Mouse (Mus musculus): Measurements from ENCODE around the gene Ube2l6. TPM values are rescaled to one million over a fixed set of nuclear protein-coding genes. Genes with fewer than 3 reads are reported as not detected.
A peak's percentile ranks its signal among the peaks of the same experiment; 100 is the strongest.

Gene Ube2l6
- 4.5 and 15.2 TPM in 2 replicates for polyA plus RNA-seq (2012; ENCODE audit: insufficient read depth, insufficient read length, missing spikeins)

GRCm38 (mm10) chr2:84798493-84798921 lies at the start of gene Ube2l6:
Ube2l6 (plus strand) TSS chr2:84798828.
- no peaks in the 10 kb centered on the region for H3K4me1 ChIP-seq (ENCODE audit: control insufficient read depth, insufficient read depth, insufficient read length, low read length)
- peak within 1 kb of the TSS; percentile 67 for H3K27ac ChIP-seq (replicated peaks; ENCODE audit: low read depth, low read length)

DNA sequence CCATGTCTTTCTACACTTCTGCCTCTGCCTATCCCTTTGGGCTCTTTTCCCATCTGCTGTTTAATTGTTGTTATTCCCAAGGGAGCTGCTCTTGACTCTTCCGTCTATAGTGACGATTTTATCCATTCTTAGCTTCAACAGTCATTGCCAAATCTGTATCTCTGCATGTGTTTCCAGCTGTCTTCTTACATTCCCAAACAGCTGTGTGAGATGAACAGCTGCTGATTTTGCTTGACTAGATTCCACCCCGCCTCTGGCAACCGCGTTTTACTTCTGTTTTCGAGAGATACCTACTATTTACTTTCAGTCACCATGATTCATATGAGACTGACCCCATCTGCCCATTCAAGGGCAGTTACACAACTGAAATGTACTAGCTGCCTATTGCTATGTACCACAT lies 48.5 kb upstream of the Ube2l6 start:
- H3K4me1 ChIP-seq (ENCODE audit: control insufficient read depth, insufficient read depth, insufficient read length, low read length), result no peaks in the 10 kb centered on the region
- no peak overlapping the region for H3K27ac ChIP-seq (replicated peaks; ENCODE audit: low read depth, low read length)
- H3K4me3 ChIP-seq (ENCODE audit: insufficient read depth, low read depth, low read length), result no peak overlapping the region

More at GRCm38 (mm10) chr2:84798493-84798921, at the start of gene Ube2l6:
- H3K4me3 ChIP-seq (ENCODE audit: insufficient read depth, low read depth, low read length), result peak within 1 kb of the TSS; percentile 73

DNA sequence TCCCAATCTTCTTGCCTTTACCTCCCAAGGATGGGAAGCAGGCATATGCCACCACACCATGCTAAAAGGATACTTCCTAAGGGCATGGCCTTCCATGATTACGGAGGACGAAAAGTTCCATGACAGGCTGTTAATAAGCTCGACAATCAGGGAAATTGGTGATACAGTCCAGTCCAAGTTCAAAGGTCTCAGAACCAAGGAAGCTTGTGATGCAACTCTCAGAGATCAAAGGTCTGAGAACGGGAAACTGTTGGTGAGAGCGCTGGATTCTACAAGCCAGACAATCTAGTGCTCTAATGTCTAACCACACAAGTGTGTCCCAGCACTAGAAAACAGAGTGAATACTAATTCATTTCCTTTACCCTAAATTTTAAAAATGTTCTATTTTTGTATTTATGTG lies 42.4 kb upstream of the Ube2l6 start:
- no peak overlapping the region for H3K27ac ChIP-seq (replicated peaks; ENCODE audit: low read depth, low read length)
- no peak overlapping the region for H3K4me3 ChIP-seq (ENCODE audit: insufficient read depth, low read depth, low read length)
- H3K4me1 ChIP-seq (ENCODE audit: control insufficient read depth, insufficient read depth, insufficient read length, low read length), result no peaks in the 10 kb centered on the region

- H3K27ac ChIP-seq (replicated peaks; ENCODE audit: low read depth, low read length), result no peak overlapping the region
- H3K4me1 ChIP-seq (ENCODE audit: control insufficient read depth, insufficient read depth, insufficient read length, low read length), result no peaks in the 10 kb centered on the region
- H3K4me3 ChIP-seq (ENCODE audit: insufficient read depth, low read depth, low read length), result no peak overlapping the region
These were observed 41.5 kb upstream of the Ube2l6 start for GRCm38 (mm10) chr2:84757026-84757682.

DNA sequence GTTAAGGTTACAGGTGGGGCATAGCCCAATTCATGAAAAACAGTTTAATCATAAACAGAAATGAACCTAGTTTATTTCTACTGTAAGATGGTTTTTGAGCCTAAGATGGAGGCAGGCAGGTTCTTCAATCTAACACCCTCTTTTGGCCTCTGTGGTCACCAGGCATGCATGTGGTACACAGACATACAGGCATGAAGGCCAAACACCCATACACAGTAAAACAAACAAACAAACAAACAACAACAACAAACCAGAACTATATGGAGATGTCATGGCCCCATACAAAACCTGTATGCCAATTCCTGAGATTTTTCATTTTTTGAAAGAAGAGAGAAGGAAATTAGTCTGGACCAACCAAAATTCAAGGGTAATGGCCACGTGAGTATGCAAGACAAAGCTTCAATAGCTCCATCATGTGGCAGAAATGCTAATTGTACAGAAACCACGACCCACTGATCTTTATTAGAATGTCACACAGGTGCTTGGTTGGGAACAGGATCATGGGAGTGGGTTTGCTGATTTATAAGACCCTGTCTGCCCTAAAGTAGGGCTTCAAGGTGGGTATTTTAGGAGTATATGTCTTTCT lies 40.0 kb upstream of the Ube2l6 start:
- no peaks in the 10 kb centered on the region for H3K4me1 ChIP-seq (ENCODE audit: control insufficient read depth, insufficient read depth, insufficient read length, low read length)
- H3K4me3 ChIP-seq (ENCODE audit: insufficient read depth, low read depth, low read length), result no peak overlapping the region
- no peak overlapping the region for H3K27ac ChIP-seq (replicated peaks; ENCODE audit: low read depth, low read length)

DNA sequence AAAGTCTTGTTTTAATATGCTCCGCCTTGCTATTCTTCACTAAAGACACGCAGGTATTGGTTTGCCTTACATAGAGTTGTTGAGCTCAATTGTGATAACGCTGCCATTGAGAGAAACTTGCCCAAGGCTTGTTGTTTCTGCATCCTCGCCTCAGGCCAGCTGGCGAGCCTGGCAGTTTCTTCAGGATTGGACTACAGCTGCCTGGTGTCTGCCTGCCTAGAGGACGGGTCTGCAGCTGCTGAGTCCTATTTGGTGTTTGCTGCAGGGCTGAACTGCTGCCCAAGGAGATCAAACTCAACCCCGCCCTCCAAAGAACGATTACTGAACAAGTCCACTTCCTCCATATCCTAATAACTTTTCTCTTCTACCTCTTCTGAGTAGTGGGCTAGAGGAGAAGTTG lies 37.9 kb upstream of the Ube2l6 start:
- H3K4me3 ChIP-seq (ENCODE audit: insufficient read depth, low read depth, low read length), result no peak overlapping the region
- H3K27ac ChIP-seq (replicated peaks; ENCODE audit: low read depth, low read length), result no peak overlapping the region
- H3K4me1 ChIP-seq (ENCODE audit: control insufficient read depth, insufficient read depth, insufficient read length, low read length), result no peaks in the 10 kb centered on the region

- Histone ChIP-seq H3K4me1 (ENCODE audit: control insufficient read depth, insufficient read depth, insufficient read length, low read length) (no peaks in the 10 kb centered on the region), H3K4me3 (ENCODE audit: insufficient read depth, low read depth, low read length) (no peak overlapping the region), H3K27ac (replicated peaks; ENCODE audit: low read depth, low read length) (no peak overlapping the region)
These were observed 37.3 kb upstream of the Ube2l6 start for GRCm38 (mm10) chr2:84761309-84761708.

DNA sequence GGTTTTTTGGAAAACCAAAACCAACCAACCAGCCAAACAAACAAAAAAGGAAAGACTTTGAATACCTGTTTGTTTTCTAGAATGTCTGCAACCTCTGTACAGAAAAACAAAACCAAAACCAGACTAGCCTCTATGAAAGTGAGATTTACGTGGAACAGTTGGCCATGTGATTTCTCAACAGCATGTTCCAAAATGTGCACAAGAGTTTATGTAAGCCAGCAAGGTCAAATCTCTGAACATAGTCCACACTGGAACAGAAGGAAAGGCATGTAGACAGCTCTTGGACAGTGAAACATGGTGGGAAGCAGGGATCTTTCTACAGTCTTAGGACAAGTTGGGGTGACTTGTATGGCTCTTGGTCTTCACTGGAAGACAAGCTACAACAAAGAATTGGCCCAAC lies 36.8 kb upstream of the Ube2l6 start:
- Histone ChIP-seq H3K4me3 (ENCODE audit: insufficient read depth, low read depth, low read length) (no peak overlapping the region), H3K4me1 (ENCODE audit: control insufficient read depth, insufficient read depth, insufficient read length, low read length) (no peaks in the 10 kb centered on the region), H3K27ac (replicated peaks; ENCODE audit: low read depth, low read length) (peak overlapping the region; percentile 24)

- Histone ChIP-seq H3K4me3 (ENCODE audit: insufficient read depth, low read depth, low read length) (no peak overlapping the region), H3K27ac (replicated peaks; ENCODE audit: low read depth, low read length) (peak overlapping the region; percentile 24)
These were observed 36.3 kb upstream of the Ube2l6 start for GRCm38 (mm10) chr2:84762295-84762694.

GRCm38 (mm10) chr2:84762818-84763217 lies 35.8 kb upstream of the Ube2l6 start:
- Histone ChIP-seq H3K27ac (replicated peaks; ENCODE audit: low read depth, low read length) (no peak overlapping the region), H3K4me1 (ENCODE audit: control insufficient read depth, insufficient read depth, insufficient read length, low read length) (no peaks in the 10 kb centered on the region), H3K4me3 (ENCODE audit: insufficient read depth, low read depth, low read length) (no peak overlapping the region)

More at GRCm38 (mm10) chr2:84762295-84762694, 36.3 kb upstream of the Ube2l6 start:
- no peaks in the 10 kb centered on the region for H3K4me1 ChIP-seq (ENCODE audit: control insufficient read depth, insufficient read depth, insufficient read length, low read length)

DNA sequence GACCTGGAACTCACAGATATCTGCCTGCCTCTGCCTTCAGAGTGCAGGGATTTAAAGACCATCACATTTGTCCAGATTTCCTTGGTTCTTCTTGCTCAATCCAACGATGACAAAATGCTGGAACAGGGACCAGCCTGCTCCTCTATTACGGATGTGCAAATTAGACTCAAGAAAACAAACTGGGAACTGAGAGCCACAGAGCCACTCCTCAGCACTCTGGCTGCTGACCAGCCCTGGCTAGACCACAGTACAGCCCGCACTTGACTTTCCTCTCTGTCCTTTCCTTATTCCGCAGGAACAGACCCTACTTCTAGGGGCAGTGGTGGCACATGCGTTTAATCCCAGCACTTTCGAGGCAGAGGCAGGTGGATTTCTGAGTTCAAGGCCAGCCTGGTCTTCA lies 28.1 kb upstream of the Ube2l6 start:
- Histone ChIP-seq H3K4me3 (ENCODE audit: insufficient read depth, low read depth, low read length) (no peak overlapping the region), H3K4me1 (ENCODE audit: control insufficient read depth, insufficient read depth, insufficient read length, low read length) (no peaks in the 10 kb centered on the region), H3K27ac (replicated peaks; ENCODE audit: low read depth, low read length) (no peak overlapping the region)

DNA sequence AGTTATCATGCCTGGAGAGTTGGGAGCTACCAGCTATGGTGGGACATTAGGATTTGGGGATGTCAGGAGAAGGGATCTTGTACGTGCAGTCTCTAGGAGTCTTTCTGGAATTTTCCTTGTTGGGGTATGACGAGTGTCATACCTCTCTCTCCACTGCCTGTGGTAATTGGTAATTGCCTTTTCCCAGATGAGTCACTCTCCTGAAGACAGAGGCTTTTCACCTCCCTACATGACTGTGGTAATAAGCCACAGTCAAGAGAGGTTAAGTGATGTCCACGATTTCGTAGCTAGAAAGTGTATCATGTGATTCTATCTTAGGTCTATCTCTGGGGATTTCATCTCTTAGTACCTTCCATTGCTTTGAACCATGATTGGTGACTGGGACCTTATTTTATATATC lies 26.2 kb upstream of the Ube2l6 start:
- Histone ChIP-seq H3K27ac (replicated peaks; ENCODE audit: low read depth, low read length) (no peak overlapping the region), H3K4me1 (ENCODE audit: control insufficient read depth, insufficient read depth, insufficient read length, low read length) (no peaks in the 10 kb centered on the region), H3K4me3 (ENCODE audit: insufficient read depth, low read depth, low read length) (no peak overlapping the region)

- peak overlapping the region; percentile 13 for H3K4me3 ChIP-seq (ENCODE audit: insufficient read depth, low read depth, low read length)
- H3K27ac ChIP-seq (replicated peaks; ENCODE audit: low read depth, low read length), result no peak overlapping the region
- H3K4me1 ChIP-seq (ENCODE audit: control insufficient read depth, insufficient read depth, insufficient read length, low read length), result no peaks in the 10 kb centered on the region
These were observed 25.4 kb upstream of the Ube2l6 start for GRCm38 (mm10) chr2:84773195-84773594.

DNA sequence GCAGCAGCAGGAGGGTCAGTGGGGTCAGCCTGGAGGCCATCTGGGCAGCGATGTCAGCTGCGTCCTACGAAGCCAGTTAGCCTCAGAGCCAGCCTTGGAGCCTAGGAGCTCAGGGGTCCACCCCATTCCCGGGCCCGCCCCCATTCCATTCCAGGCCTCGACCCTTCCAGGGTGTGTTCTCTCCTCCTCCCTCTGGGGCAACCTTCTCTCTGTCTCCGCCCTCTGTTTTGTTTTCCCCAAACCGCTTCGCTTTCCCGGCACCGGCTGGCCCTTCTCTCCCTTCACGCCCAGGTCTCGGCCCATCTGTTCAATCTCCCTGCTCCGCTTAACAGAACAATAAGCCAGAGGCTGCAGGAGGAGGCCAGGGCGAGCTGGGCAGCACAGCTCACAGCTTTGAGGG lies 23.9 kb upstream of the Ube2l6 start:
- H3K4me3 ChIP-seq (ENCODE audit: insufficient read depth, low read depth, low read length), result peak overlapping the region; percentile 44
- H3K4me1 ChIP-seq (ENCODE audit: control insufficient read depth, insufficient read depth, insufficient read length, low read length), result no peaks in the 10 kb centered on the region
- no peak overlapping the region for H3K27ac ChIP-seq (replicated peaks; ENCODE audit: low read depth, low read length)

DNA sequence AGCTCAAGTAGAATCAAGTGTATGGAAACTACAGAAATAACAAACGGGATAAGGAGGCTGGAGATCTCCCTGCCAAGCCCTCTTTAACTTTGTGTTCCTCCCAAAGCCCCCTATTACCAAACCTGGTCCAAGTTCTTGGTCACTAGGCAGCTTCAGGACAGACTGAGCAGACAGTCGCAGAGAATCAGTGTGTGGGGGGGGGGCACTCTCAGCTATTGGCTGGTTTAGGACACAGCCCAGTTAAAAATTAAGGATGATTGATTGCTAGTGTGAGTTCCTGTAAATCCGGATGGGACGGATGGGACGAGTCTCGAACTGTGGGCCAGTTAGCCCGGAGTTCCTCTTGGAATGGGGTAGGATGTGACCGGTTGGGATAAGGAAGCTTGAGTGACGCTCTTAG lies 23.4 kb upstream of the Ube2l6 start, which contains the start of gene Serping1:
Gene Serping1, minus strand, starts transcription at position 204 of the 400 bp plus-strand sequence.
- H3K4me3 ChIP-seq (ENCODE audit: insufficient read depth, low read depth, low read length), result peak within 1 kb of the TSS; percentile 44
- H3K4me1 ChIP-seq (ENCODE audit: control insufficient read depth, insufficient read depth, insufficient read length, low read length), result no peaks in the 10 kb centered on the region
- H3K27ac ChIP-seq (replicated peaks; ENCODE audit: low read depth, low read length), result 0 out of 2 replicates have a peak within 1 kb of the TSS, but pooled peaks have one; percentile 27

DNA sequence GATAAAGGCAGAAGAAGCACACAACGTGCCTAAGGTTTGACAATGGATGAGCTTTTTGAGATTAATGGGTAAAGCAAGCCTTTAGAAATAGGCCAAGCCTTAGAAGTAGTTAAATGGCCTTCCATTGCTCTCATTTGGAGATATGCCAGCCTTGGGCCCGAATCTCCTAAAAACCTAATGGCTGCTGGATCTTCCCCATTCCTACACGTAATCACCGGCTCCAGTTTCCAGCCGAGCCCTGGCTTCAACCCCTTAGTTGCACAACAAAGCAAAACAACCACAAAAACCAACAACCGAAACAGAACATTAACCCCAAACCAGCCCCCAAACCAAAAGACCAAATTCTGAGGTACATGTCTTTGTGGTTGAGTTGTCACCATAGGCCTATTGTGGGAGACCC lies 23.0 kb upstream of the Ube2l6 start:
- no peaks in the 10 kb centered on the region for H3K4me1 ChIP-seq (ENCODE audit: control insufficient read depth, insufficient read depth, insufficient read length, low read length)
- no peak overlapping the region for H3K4me3 ChIP-seq (ENCODE audit: insufficient read depth, low read depth, low read length)
- 0 out of 2 replicates have a peak overlapping the region, but pooled peaks have one; percentile 4 for H3K27ac ChIP-seq (replicated peaks; ENCODE audit: low read depth, low read length)
